Mouse (Mus musculus) C2C12 (cell line): ENCODE results near the gene Olfr15. TPM values are rescaled to one million over a fixed set of nuclear protein-coding genes. Genes with fewer than 3 reads are reported as not detected.
"Not testable (repeated sequence)": the region's sequence is repeated elsewhere in the genome, so short reads cannot be mapped to it uniquely, and the experiment has no call there.

Experiments used
- H3K27me3 ChIP-seq: one replicate; pipeline ENCODE4 v1.6.1; 2011; ENCODE audit not compliant: control insufficient read depth, insufficient read depth, insufficient read length
- H3K36me3 ChIP-seq: one replicate; pipeline ENCODE4 v1.6.1; 2011; ENCODE audit not compliant: control insufficient read depth, insufficient read depth
- H3K4me3 ChIP-seq: one replicate; pipeline ENCODE4 v1.5.1; 2011; ENCODE audit warnings: mild to moderate bottlenecking, control low read depth; ENCODE audit not compliant: poor library complexity, insufficient read depth, severe bottlenecking
- H3K79me2 ChIP-seq: one replicate; pipeline ENCODE4 v1.6.1; 2011; ENCODE audit not compliant: control insufficient read depth, insufficient read depth
- H3K79me3 ChIP-seq: one replicate; pipeline ENCODE4 v1.6.1; 2011; ENCODE audit warnings: low read depth, control low read depth
- H3ac ChIP-seq: one replicate; pipeline ENCODE3; 2011; ENCODE audit warnings: low read depth; ENCODE audit not compliant: control insufficient read depth, insufficient read length
- CEBPB ChIP-seq: IDR thresholded peaks from one replicate; pipeline ENCODE4 v1.6.1; 2011; ENCODE audit warnings: low read depth, mild to moderate bottlenecking, control low read depth, moderate library complexity
- CTCF ChIP-seq: IDR thresholded peaks from one replicate; pipeline ENCODE4 v1.5.1; 2011; ENCODE audit not compliant: control insufficient read depth, insufficient read depth, insufficient read length
- FOSL1 ChIP-seq: IDR thresholded peaks from one replicate; pipeline ENCODE4 v1.8.0; 2011; ENCODE audit warnings: mild to moderate bottlenecking, low read length; ENCODE audit not compliant: poor library complexity, insufficient read depth, severe bottlenecking
- MAX ChIP-seq: IDR thresholded peaks from one replicate; pipeline ENCODE4 v1.6.1; 2011; ENCODE audit warnings: mild to moderate bottlenecking, control low read depth
- MYOD1 ChIP-seq: IDR thresholded peaks from one replicate; pipeline ENCODE4 v1.6.1; 2011; ENCODE audit warnings: low read depth; ENCODE audit not compliant: control insufficient read depth, insufficient read length
- MYOG ChIP-seq: IDR thresholded peaks from one replicate; pipeline ENCODE4 v1.6.1; 2011; ENCODE audit not compliant: control insufficient read depth, insufficient read length; ENCODE audit errors: extremely low read depth
- USF1 ChIP-seq: IDR thresholded peaks from one replicate; pipeline ENCODE4 v1.6.1; 2011; ENCODE audit warnings: low read depth, mild to moderate bottlenecking, control low read depth, moderate library complexity
- polyA plus RNA-seq: library from polyadenylated mRNA; unstranded; fragments of >200 nt; fragmentation: generic; extraction: Trizol; gene quantifications from one replicate; pipeline ENCODE4 v1.2.1, GENCODE M21; 2012; ENCODE audit warnings: missing spikeins

The Olfr15 gene
- polyA plus RNA-seq, 1 experiment = not detected

DNA sequence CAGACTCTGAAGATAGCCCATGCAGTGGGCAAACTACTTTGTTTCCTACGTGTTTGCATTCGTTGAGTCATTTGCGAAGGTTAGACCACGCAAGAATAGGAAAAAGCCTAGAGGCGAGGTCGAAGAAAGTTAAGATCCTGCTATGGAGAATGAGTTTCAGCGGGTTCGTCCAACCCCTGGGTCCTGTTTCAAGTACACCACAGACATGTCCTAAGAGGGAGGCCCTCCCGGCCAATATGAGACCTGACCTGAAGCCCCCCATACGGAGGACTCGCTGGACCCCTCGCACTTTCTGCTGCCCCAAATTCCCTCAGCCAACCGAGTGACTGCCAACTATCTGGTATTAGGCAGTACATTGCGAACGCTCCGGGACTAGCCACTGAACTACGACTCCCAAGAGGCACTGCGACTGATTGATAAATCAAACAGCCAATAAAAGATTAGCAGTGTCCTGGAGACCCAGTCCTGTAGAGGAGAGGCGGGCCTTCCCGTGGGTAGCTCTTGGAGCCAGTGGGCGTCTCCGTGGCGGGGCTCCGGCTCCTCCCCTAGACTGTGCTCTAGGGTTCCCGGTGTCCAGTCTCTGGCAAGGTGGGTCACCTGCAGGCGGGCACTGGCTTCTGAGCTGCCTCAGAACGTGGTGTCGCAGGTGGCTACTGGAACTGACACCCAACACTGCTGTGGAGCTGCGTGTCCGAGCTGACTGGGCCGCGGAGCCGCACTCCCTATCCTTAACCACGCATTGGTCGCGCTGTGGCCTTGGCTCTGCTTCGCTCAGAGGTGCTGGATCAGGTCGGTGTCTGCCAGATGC lies 16.2 kb downstream of the Olfr15 start, which contains the start of gene Zfp174:
Gene Zfp174 (plus strand): TSS at position 558 of the 808 bp plus-strand sequence.
- no peaks in the 10 kb centered on the region for H3K79me2 ChIP-seq
- TF ChIP-seq CTCF (no peak), MYOD1 (no peak), USF1 (no peak), FOSL1 (no peak), CEBPB (no peak), MYOG (no peak), MAX (no peak)
- no peaks in the 10 kb centered on the region for H3K36me3 ChIP-seq
- H3ac ChIP-seq = peak within 1 kb of the TSS; percentile 76
- H3K27me3 ChIP-seq = no peaks in the 10 kb centered on the region
- peak within 1 kb of the TSS; percentile 42 for H3K4me3 ChIP-seq
- no peaks in the 10 kb centered on the region for H3K79me3 ChIP-seq

DNA sequence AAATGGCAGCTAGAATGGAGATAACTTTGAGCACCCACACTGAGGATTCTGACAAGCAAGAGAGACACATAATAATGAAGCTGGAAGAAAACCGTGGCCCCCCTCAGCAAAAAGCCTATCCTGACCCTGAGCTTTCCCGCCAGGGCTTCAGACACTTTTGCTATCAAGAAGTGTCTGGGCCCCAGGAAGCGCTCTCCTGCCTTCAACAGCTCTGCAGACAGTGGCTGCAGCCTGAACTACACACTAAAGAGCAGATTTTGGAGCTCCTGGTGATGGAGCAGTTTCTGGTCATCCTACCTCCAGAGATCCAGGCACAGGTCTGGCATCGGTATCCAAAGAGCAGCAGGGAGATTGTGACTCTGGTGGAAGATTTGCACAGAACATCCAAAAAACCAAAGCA lies 17.2 kb downstream of the Olfr15 start:
- Histone ChIP-seq H3ac (no peak overlapping the region), H3K36me3 (no peaks in the 10 kb centered on the region), H3K27me3 (no peaks in the 10 kb centered on the region), H3K79me2 (no peaks in the 10 kb centered on the region), H3K79me3 (no peaks in the 10 kb centered on the region), H3K4me3 (peak overlapping the region; percentile 42)
- no peak for TF ChIP-seq MYOG
- no peak for TF ChIP-seq MAX
- TF ChIP-seq CTCF = no peak
- TF ChIP-seq CEBPB = no peak
- TF ChIP-seq USF1 = no peak
- no peak for TF ChIP-seq MYOD1
- no peak for TF ChIP-seq FOSL1

DNA sequence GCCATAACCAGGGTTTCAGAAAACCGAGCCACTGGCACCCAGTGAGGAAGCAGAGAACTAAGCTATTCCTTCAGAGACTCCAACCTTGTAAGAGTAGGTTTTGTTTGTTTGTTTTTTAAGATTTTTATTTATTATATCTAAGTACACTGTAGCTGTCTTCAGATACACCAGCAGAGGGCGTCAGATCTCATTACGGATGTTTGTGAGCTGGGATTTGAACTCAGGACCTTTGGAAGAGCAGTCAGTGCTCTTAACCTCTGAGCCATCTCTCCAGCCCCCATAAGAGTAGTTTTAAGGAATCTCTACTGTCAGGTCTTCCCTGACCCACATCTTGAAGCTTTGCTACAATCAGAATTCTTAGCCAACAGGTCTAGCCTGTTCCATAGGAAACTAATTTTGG lies 17.7 kb downstream of the Olfr15 start:
- H3K27me3 ChIP-seq = no peaks in the 10 kb centered on the region

DNA sequence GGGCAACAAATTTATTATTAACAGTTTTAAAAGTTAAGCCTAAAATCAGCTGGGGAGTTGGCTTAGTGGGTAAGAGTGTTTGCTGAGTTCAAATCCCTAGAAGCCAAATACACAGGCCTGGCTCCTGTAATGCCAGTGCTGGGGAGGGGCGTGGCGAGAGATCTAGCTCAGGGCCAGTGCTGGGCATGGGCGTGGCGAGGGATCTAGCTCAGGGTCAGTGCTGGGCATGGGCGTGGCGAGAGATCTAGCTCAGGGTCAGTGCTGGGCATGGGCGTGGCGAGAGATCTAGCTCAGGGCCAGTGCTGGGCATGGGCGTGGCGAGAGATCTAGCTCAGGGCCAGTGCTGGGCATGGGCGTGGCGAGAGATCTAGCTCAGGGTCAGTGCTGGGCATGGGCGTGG lies 20.6 kb downstream of the Olfr15 start:
- H3K4me3 ChIP-seq, H3K79me2 ChIP-seq, H3K36me3 ChIP-seq, H3ac ChIP-seq, H3K79me3 ChIP-seq, H3K27me3 ChIP-seq: not testable (repeated sequence)

More for the DNA sequence above, 17.7 kb downstream of the Olfr15 start:
- TF ChIP-seq MYOG (no peak), USF1 (no peak), CEBPB (no peak), CTCF (no peak)
- Histone ChIP-seq H3K4me3 (no peak overlapping the region), H3K79me2 (no peaks in the 10 kb centered on the region), H3ac (no peak overlapping the region), H3K79me3 (no peaks in the 10 kb centered on the region), H3K36me3 (no peaks in the 10 kb centered on the region)

DNA sequence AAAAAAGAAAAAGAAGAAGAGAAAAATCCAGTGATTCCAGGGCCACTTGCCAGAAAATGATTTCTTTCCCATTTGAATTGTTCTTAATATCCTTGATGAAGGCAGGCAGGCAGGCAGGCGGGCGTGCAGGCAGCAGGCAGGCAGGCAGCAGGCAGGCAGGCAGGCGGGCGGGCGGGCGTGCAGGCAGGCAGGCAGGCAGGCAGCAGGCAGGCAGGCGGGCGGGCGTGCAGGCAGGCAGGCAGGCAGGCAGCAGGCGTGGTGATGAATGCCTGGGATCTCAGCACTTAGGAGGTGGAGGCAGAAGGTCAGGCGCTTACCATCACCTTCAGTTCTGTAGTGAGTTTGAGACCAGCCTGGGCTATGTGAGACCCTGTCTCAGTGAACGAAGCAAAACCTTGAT lies 21.9 kb downstream of the Olfr15 start:
- no peak for TF ChIP-seq FOSL1
- Histone ChIP-seq H3ac (no peak overlapping the region), H3K36me3 (no peaks in the 10 kb centered on the region), H3K4me3 (no peak overlapping the region), H3K79me3 (no peaks in the 10 kb centered on the region), H3K79me2 (no peaks in the 10 kb centered on the region), H3K27me3 (no peaks in the 10 kb centered on the region)

DNA sequence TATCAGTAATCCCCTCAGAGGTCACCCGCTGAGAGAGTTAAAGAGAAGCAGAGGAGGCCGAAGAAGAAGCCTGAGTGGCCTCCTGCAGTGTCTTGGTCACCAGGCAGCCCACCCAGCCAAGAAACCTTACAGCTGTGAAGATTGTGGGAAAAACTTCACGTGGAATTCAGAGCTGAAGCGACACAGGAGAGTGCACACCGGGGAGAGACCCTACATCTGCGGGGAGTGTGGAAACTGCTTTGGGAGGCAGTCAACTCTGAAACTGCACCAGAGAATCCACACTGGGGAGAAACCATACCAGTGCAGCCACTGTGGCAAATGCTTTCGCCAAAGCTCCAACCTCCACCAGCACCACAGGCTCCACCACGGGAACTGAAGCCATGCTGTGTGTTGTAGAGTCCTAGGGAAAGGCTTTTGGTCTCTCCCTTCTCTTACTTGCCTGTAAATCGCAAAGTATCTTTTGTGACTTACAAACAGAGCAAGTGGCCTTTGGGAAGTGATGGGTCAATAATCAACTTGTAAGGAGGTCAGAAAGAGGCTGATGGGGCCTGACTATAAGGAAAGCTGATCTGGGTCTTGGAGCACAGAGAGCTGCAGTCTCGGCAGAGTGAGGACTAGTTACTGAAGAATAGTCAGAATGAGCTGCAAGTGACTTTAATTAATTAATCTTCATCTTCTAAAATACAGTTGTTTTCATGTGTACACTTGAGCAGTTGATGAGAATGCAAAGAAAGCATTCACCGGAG lies 23.9 kb downstream of the Olfr15 start:
- TF ChIP-seq USF1 (no peak), MYOD1 (no peak), MAX (no peak)

More for the DNA sequence above, 23.9 kb downstream of the Olfr15 start:
- H3K79me3 ChIP-seq = no peaks in the 10 kb centered on the region
- H3K4me3 ChIP-seq = no peak overlapping the region
- no peak overlapping the region for H3ac ChIP-seq
- no peaks in the 10 kb centered on the region for H3K36me3 ChIP-seq
- no peaks in the 10 kb centered on the region for H3K79me2 ChIP-seq
- H3K27me3 ChIP-seq = no peaks in the 10 kb centered on the region
